Mouse (Mus musculus): ENCODE data around the gene Cdkn1b. TPM values are rescaled to one million over a fixed set of nuclear protein-coding genes. Genes with fewer than 3 reads are reported as not detected.

Gene Cdkn1b
- polyA plus RNA-seq, 1 experiment = 30.3 TPM

GRCm38 (mm10) chr6:134898095-134898965, 21.9 kb upstream of the Cdkn1b start, which contains the start of gene Gpr19:
Gpr19 (minus strand) TSS chr6:134898578.
- peak within 1 kb of the TSS; percentile 85 for H3K4me3 ChIP-seq (ENCODE audit: extremely low read depth, insufficient read depth, insufficient read length)
- DNase-seq (ENCODE audit: low read depth in 1 of 2, low spot score in 2 of 2) = peak; percentile 70 to 74
- TF ChIP-seq POLR2A (IDR thresholded peaks at IDR 0.05; ENCODE audit: low read depth, low read length) (peak; percentile 51), CTCF (IDR thresholded peaks at IDR 0.05; ENCODE audit: extremely low read depth, insufficient read depth, insufficient read length, insufficient replicate concordance) (no peak)
- H3K36me3 ChIP-seq (ENCODE audit: control insufficient read depth, insufficient read depth, low read length) = no peaks in the 10 kb centered on the region
- peak within 1 kb of the TSS; percentile 99 for H3K27ac ChIP-seq (ENCODE audit: insufficient read depth, low read length)
- peaks cover 5% of the 10 kb centered on the region; the same call in 1 of the 2 replicates for H3K4me1 ChIP-seq (ENCODE audit: control insufficient read depth, insufficient read depth, insufficient read length)
- H3K27me3 ChIP-seq (ENCODE audit: control insufficient read depth, insufficient read depth, low read length) = no peaks in the 10 kb centered on the region
- under 1% methylated on average over 51 of the region's 51 CpGs for WGBS

- H3K27ac ChIP-seq (ENCODE audit: insufficient read depth, low read length) = no peak overlapping the region
- 67% methylated on average over 3 of the region's 4 CpGs for WGBS
- DNase-seq (ENCODE audit: low read depth in 1 of 2, low spot score in 2 of 2) = no peak
- TF ChIP-seq POLR2A (IDR thresholded peaks at IDR 0.05; ENCODE audit: low read depth, low read length) (no peak), CTCF (IDR thresholded peaks at IDR 0.05; ENCODE audit: extremely low read depth, insufficient read depth, insufficient read length, insufficient replicate concordance) (no peak)
- no peaks in the 10 kb centered on the region for H3K4me1 ChIP-seq (ENCODE audit: control insufficient read depth, insufficient read depth, insufficient read length)
- H3K36me3 ChIP-seq (ENCODE audit: control insufficient read depth, insufficient read depth, low read length) = no peaks in the 10 kb centered on the region
- H3K4me3 ChIP-seq (ENCODE audit: extremely low read depth, insufficient read depth, insufficient read length) = no peak overlapping the region
- no peaks in the 10 kb centered on the region for H3K27me3 ChIP-seq (ENCODE audit: control insufficient read depth, insufficient read depth, low read length)
Observed at GRCm38 (mm10) chr6:134903368-134903767, 16.8 kb upstream of the Cdkn1b start.

GRCm38 (mm10) chr6:134903891-134904884, 16.0 kb upstream of the Cdkn1b start:
- WGBS = 90% methylated on average over 10 of the region's 10 CpGs
- TF ChIP-seq CTCF (IDR thresholded peaks at IDR 0.05; ENCODE audit: extremely low read depth, insufficient read depth, insufficient read length, insufficient replicate concordance) (no peak), POLR2A (IDR thresholded peaks at IDR 0.05; ENCODE audit: low read depth, low read length) (no peak)
- DNase-seq (ENCODE audit: low read depth in 1 of 2, low spot score in 2 of 2) = no peak
- H3K4me3 ChIP-seq (ENCODE audit: extremely low read depth, insufficient read depth, insufficient read length) = no peak overlapping the region
- no peaks in the 10 kb centered on the region for H3K27me3 ChIP-seq (ENCODE audit: control insufficient read depth, insufficient read depth, low read length)
- H3K27ac ChIP-seq (ENCODE audit: insufficient read depth, low read length) = no peak overlapping the region
- H3K4me1 ChIP-seq (ENCODE audit: control insufficient read depth, insufficient read depth, insufficient read length) = no peaks in the 10 kb centered on the region
- no peaks in the 10 kb centered on the region for H3K36me3 ChIP-seq (ENCODE audit: control insufficient read depth, insufficient read depth, low read length)

GRCm38 (mm10) chr6:134905811-134906210, 14.4 kb upstream of the Cdkn1b start:
- Histone ChIP-seq H3K27me3 (ENCODE audit: control insufficient read depth, insufficient read depth, low read length) (no peaks in the 10 kb centered on the region), H3K36me3 (ENCODE audit: control insufficient read depth, insufficient read depth, low read length) (no peaks in the 10 kb centered on the region), H3K27ac (ENCODE audit: insufficient read depth, low read length) (no peak overlapping the region), H3K4me1 (ENCODE audit: control insufficient read depth, insufficient read depth, insufficient read length) (no peaks in the 10 kb centered on the region), H3K4me3 (ENCODE audit: extremely low read depth, insufficient read depth, insufficient read length) (no peak overlapping the region)
- no peak for DNase-seq (ENCODE audit: low read depth in 1 of 2, low spot score in 2 of 2)
- TF ChIP-seq CTCF (IDR thresholded peaks at IDR 0.05; ENCODE audit: extremely low read depth, insufficient read depth, insufficient read length, insufficient replicate concordance) (no peak), POLR2A (IDR thresholded peaks at IDR 0.05; ENCODE audit: low read depth, low read length) (no peak)
- 96% methylated on average over 1 of the region's 1 CpGs for WGBS

- no peak overlapping the region for H3K4me3 ChIP-seq (ENCODE audit: extremely low read depth, insufficient read depth, insufficient read length)
- H3K4me1 ChIP-seq (ENCODE audit: control insufficient read depth, insufficient read depth, insufficient read length) = peaks cover 5% of the 10 kb centered on the region; the same call in 1 of the 2 replicates
- H3K27ac ChIP-seq (ENCODE audit: insufficient read depth, low read length) = no peak overlapping the region
- no peaks in the 10 kb centered on the region for H3K27me3 ChIP-seq (ENCODE audit: control insufficient read depth, insufficient read depth, low read length)
- DNase-seq (ENCODE audit: low read depth in 1 of 2, low spot score in 2 of 2) = no peak
- WGBS = 90% methylated on average over 5 of the region's 5 CpGs
- no peaks in the 10 kb centered on the region for H3K36me3 ChIP-seq (ENCODE audit: control insufficient read depth, insufficient read depth, low read length)
- TF ChIP-seq POLR2A (IDR thresholded peaks at IDR 0.05; ENCODE audit: low read depth, low read length) (no peak), CTCF (IDR thresholded peaks at IDR 0.05; ENCODE audit: extremely low read depth, insufficient read depth, insufficient read length, insufficient replicate concordance) (no peak)
Observed at GRCm38 (mm10) chr6:134914523-134914922, 5.7 kb upstream of the Cdkn1b start.

- Histone ChIP-seq H3K4me3 (ENCODE audit: extremely low read depth, insufficient read depth, insufficient read length) (peak overlapping the region; percentile 62), H3K27me3 (ENCODE audit: control insufficient read depth, insufficient read depth, low read length) (no peaks in the 10 kb centered on the region), H3K27ac (ENCODE audit: insufficient read depth, low read length) (peak overlapping the region; percentile 36), H3K4me1 (ENCODE audit: control insufficient read depth, insufficient read depth, insufficient read length) (peaks cover 5% of the 10 kb centered on the region; the same call in 1 of the 2 replicates), H3K36me3 (ENCODE audit: control insufficient read depth, insufficient read depth, low read length) (no peaks in the 10 kb centered on the region)
- WGBS = under 1% methylated on average over 11 of the region's 11 CpGs
- TF ChIP-seq CTCF (IDR thresholded peaks at IDR 0.05; ENCODE audit: extremely low read depth, insufficient read depth, insufficient read length, insufficient replicate concordance) (no peak), POLR2A (IDR thresholded peaks at IDR 0.05; ENCODE audit: low read depth, low read length) (no peak)
- DNase-seq (ENCODE audit: low read depth in 1 of 2, low spot score in 2 of 2) = no peak
Observed at GRCm38 (mm10) chr6:134916641-134917040, 3.6 kb upstream of the Cdkn1b start.

Measured in spleen, adult 2 months (tissue).